Mouse (Mus musculus) liver, adult (tissue): ENCODE data around the gene Pacsin1.

ENCODE experiments used
- GATA4 ChIP-seq: IDR thresholded peaks from 2 replicates; pipeline ENCODE4 v1.6.1; 2014; ENCODE audit warnings: mild to moderate bottlenecking, low read length; ENCODE audit not compliant: insufficient replicate concordance

Pacsin1 gene

GRCm38 (mm10) chr17:27699641-27700244, 44.4 kb downstream of the Pacsin1 start:
- no peak for TF ChIP-seq GATA4

DNA sequence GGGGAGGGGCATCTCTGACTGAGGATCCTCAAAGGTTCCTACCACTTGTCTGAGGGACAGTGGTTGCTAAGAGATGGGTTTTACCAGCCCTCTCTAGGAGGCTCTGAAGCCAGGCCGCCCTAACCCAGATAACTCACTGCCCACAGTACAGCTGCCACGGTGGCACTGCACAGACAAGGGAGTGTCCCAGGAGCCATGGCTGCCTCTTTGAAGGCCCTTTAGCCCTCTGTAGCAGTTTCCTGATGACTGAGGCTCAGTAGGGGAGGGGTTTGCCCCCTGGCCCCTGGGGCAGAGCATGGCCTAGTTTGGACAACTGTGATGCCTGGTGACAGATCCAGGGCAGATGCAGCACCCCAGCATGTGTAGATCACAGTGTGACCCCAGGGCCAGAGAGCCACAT, 45.5 kb downstream of the Pacsin1 start:
- TF ChIP-seq GATA4 = no peak

DNA sequence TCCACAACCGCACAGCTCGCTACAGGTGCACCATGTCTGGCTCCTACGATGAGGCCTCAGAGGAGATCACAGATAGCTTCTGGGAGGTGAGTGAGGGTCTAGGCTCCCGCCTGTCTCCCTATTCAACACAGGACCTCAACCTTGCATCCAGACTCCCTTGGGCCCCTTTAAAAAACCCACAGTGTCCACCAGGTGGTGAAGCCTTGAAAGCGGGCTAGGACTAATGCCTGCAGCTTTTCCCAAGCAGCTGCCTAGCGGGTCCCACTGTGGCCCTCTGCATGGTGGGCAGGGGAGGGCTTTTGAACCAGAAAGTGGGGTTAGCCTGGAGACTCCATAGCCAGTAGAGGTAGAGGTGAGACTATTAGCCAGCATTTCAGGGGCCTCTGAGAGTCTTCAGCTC, 46.5 kb downstream of the Pacsin1 start:
- TF ChIP-seq GATA4 = no peak

- no peak for TF ChIP-seq GATA4
Measured at GRCm38 (mm10) chr17:27702518-27702917, 47.2 kb downstream of the Pacsin1 start.

DNA sequence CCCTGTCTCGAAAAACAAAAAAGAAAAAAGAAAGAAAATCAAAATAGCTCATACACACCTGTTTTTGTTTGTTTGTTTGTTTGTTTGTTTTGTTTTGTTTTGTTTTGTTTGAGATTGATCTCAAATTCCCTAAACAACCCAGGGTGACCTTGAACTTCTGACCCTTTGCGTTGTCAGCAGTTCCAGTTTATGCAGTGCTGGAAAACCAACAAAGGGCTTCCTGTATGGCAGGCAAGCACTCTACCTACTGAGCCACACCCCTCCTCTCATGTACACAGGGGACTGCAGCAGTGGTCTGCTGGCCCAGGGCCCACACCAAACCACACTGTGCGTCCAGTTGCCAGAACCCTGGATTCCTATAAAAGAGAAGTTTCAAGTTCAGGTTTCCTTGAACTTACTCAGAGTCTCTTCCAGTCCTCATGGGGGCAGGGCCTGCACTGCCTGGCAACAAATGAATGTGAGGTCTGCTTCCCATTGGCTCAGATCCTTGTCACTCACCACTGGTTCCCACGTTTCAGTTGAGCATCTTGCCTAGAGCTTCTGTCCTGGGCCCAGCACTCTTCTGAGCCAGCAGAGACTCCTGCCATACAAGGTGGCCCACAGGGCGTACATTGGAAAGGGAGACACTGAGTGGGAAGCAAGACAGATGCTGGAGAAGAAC, 48.8 kb downstream of the Pacsin1 start:
- no peak for TF ChIP-seq GATA4

DNA sequence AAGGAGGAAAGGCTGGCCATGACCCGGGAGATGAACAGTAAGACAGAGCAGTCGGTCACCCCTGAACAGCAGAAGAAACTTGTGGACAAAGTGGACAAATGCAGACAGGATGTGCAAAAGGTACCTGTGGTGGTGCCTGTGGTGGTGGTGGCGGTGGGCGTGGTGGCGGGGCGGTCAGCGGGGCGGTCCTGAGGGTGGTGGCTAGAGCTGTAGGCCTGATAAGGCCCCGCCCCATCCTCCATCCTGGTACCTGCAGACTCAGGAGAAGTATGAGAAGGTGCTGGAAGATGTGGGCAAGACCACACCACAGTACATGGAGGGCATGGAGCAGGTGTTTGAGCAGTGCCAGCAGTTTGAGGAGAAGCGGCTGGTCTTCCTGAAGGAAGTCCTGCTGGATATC, 50.4 kb downstream of the Pacsin1 start:
- no peak for TF ChIP-seq GATA4

- TF ChIP-seq GATA4 = no peak
Measured at GRCm38 (mm10) chr17:27707954-27708661, 52.8 kb downstream of the Pacsin1 start.

- no peak for TF ChIP-seq GATA4
Measured at GRCm38 (mm10) chr17:27709650-27710049, 54.3 kb downstream of the Pacsin1 start.

DNA sequence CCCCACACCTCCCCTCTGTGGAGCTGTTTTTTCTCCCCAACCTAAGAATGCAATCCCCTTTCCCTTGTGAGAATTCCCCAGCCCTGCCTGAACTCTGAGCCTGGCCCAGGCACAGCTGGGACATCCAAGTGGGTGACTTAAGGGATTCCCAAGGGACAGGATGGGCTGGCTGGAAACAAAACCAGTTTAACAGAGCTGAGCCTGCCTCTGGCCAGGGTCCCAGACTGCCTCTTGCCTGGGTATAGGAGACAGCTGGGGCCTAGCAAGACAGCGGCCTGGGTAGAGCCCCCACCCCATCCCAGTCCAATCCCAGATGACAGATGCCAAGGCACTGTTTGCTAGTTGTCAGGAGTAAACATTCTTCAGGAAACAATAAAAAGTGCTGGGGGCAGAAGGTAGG, 57.5 kb downstream of the Pacsin1 start:
- no peak for TF ChIP-seq GATA4

DNA sequence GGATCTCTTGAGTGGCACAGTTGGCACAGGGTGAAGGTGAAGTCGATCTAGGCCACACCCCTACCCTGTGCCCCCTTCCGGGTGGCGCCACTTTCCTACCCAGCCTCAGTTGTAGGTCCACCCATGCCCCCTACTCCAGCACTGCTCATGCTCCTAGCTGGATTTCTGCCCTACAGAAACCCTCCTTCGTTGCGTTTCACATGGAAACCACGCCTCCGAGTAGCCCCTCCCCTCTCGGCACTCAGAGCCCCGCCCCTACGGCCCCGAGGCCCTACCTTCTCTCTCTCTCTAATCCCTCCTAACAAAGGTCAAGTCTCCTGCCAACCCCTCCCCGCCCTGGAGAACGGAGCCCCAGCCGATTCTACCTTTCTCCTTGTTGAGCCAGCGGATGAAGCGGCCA, 61.5 kb downstream of the Pacsin1 start:
- no peak for TF ChIP-seq GATA4

GRCm38 (mm10) chr17:27718250-27718649, 62.9 kb downstream of the Pacsin1 start:
- no peak for TF ChIP-seq GATA4

GRCm38 (mm10) chr17:27719663-27720062, 64.4 kb downstream of the Pacsin1 start:
- no peak for TF ChIP-seq GATA4

- no peak for TF ChIP-seq GATA4
Measured at GRCm38 (mm10) chr17:27720326-27720725, 65.0 kb downstream of the Pacsin1 start.

GRCm38 (mm10) chr17:27721125-27721664, 65.9 kb downstream of the Pacsin1 start:
- TF ChIP-seq GATA4 = no peak

DNA sequence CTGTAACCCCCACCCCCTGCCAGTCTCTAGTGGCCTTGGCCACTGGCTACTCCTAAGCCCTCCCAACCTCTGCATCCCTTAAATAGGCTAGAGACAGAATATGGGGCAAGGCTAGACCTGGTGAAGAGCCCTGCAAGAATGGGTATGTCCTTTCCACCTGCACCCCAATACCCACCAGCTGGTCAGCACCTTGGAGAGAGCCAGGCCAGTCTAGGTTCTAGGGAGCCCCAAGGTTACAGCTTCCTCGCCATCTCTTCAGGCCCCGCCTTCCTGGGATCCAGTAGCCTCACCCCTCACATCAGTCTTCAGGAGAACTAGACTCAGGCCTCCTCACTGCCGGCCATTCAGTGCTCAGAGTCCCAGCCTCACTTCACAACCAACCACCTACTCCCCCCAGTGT, 69.0 kb downstream of the Pacsin1 start:
- no peak for TF ChIP-seq GATA4

GRCm38 (mm10) chr17:27725011-27725410, 69.7 kb downstream of the Pacsin1 start:
- TF ChIP-seq GATA4 = no peak

DNA sequence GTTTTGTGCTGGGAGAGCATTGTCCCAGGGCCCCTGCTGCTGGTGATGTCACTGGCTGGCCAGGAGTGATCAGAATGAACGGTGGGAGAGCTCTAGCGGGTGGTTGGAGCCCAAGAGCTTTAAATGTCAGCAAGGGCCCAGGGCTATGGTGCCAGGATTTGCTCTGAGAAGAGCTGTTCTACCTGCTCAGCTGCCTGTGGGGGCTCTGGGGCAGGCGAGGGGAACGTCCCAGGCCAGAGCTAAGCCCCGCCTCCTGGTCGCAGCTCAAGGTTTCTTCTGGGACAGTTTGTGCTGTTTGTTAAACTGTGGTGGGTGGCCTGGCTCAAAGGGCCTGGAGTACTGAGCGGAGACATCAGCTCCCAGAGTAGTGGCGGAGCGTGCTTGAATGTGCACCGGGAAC, 70.1 kb downstream of the Pacsin1 start:
- TF ChIP-seq GATA4 = no peak

DNA sequence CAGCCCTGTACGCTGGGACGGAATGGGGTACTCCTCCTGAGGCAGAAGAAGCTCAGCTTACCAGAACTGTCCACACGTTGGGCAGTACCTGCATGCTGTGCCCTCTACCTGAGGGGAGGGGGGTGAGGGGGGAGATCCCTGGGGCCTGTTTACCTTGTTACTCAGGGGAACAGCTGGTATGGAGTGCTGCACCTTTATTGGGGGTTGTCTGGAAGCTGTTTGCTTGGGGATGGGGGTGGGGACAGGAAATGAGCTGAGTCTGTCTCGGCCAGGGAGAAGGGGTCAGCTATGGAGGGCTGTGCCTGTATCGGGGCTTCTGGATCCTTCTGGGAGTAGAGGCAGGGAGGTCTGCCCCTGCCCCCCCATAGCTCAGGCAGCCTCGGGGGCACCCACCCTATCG, 71.2 kb downstream of the Pacsin1 start:
- TF ChIP-seq GATA4 = no peak
